Mouse (Mus musculus) retina, postnatal 1 day (tissue): ENCODE data around the gene Mat1a.

ENCODE experiments used
- DNase-seq: peaks from one replicate; pipeline ENCODE4 v3.0.0-alpha.2; 2012

The Mat1a gene

GRCm38 (mm10) chr14:41104853-41105444 is at the start of gene Mat1a:
Mat1a (plus strand) TSS chr14:41105035.
- DNase-seq: no peak

- DNase-seq: no peak
Measured at GRCm38 (mm10) chr14:41065168-41065567, 39.7 kb upstream of the Mat1a start.

DNA sequence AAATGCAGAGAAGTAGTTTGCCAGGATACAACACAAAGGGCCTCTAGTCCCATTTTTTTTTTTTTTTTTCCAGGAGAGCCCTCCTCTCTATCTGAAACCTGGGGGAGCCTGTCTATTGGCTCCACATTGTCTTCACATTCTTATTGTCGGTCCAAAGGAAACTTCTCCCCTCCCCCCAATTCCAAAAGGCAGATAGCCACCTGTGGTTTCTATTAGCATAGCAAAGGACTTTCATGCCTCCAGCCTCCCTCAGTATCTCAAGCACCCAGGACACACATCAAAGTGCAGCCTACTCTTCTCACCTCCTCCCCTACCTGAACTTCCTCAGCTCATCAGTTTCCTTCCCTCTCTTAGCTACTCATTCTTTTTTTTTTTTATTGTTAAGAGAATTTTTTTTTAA is 38.4 kb upstream of the Mat1a start:
- DNase-seq: no peak

DNA sequence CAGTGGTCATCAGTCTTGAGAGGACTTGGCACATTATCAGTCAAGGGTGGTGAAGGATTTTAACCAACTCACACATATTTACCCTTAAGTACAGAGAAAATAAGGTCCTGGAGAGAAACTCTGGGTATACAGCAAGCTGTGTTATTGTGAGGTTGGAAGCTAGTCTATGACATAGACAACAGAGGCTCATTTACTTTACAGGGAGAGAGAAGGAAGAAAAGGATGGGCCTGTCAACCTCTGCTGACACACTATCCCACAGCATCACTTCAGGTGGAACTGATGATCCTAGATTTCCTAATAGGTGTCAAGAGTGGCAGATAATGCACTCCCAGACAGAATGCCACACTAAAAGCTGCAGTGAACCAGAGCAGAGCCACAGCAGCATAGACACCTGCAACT is 35.7 kb upstream of the Mat1a start, which contains the start of gene Dydc2:
TSS of gene Dydc2 (minus strand) at position 101 of the 400 bp plus-strand sequence.
- DNase-seq: no peak

- no peak for DNase-seq
Measured at GRCm38 (mm10) chr14:41070343-41070742, 34.5 kb upstream of the Mat1a start.

DNA sequence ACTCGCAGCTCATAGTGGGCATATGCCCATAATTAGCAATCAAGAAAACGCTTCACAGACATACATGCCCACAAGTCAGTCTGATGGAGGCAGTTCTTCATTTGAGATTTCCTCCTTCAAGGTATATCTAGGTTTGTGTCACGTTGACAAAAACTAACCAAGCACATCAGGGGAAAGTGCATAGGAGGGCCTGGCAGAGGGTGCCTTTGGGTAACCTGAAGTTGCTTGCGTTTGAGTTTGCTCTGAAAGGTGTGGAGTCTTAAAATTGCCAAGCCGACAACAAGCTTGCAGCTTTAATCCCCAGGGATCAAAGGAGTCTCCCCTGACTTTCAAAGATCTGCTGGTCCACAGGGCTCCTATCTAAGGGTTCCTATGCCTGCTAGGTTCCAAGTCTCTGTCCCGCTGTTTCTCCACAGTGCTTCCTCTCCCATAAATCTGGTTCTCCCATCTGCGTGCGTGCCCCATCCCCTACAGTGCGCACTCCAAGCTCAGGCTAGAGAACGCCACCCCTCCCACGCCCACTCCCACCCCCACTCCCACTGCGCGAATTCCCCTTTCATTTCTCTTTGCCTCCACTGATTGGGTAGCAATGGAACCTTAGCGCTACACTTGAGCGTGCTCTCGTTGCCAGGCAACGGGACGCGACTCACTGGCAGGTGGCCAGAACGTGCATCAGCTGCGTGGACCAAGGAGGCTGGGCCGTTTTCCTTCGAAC is 32.4 kb upstream of the Mat1a start, which contains the start of gene Dydc1:
TSS of gene Dydc1 (plus strand) at position 683 of the 715 bp plus-strand sequence.
- DNase-seq: peak; percentile 92

DNA sequence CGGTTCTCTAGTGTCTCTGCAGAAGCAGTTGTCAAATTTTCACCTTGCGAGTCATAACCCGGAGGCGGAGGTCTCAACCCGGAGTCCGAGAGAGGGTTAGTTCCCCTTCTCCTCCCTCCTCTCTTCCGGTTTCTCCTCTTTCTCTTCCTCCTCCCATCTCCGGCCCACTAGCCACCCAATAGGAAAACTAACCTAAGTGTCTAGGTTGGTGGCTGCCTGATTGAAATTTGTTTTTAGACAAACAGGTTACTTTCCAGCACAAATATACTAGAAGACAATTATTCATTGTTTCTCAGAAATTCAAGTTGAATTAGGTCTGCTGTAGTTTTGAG is 31.9 kb upstream of the Mat1a start:
- DNase-seq: no peak

DNA sequence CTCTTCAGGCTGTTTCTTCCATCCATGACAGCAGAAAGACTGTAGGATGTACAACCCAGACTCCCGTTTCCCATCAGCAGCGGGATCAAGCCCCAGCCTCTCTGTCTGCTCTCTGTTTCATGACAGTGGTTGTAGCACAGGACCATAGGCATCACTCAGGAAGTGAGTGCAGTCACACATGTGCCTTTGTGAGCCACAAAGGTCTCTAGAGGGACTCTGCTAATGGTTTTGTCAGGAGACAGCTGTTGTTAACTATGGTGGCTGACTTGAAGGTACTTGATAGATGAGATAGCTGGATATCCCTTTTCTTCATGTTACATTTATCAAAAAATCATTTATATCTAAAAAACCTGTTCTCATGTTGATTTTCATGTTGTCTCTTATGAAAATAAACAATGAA is 22.4 kb upstream of the Mat1a start:
- no peak for DNase-seq

GRCm38 (mm10) chr14:41087509-41087908 is 17.3 kb upstream of the Mat1a start:
- peak; percentile 8 for DNase-seq

DNA sequence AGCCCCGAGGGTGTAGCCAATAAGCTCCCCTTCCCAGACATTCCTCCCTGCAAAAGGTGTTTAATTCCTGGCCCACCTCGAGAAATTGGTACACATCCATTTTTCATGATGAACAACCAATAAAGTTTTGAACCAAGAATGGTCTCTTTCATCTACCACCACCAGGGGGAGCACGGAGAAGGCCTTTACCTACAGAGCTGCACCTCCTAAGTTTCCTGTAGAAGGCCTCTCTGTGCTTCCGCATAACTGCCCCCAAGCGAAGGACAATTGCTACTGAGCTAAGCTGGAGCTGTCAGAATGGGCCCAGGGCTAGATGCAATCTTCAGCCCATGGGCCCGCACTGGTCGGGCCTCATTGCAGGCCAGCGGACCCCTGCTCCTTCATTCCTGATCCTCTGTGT is 14.1 kb upstream of the Mat1a start:
- DNase-seq: peak; percentile 37

GRCm38 (mm10) chr14:41094114-41094513 is 10.7 kb upstream of the Mat1a start:
- DNase-seq: peak; percentile 20

DNA sequence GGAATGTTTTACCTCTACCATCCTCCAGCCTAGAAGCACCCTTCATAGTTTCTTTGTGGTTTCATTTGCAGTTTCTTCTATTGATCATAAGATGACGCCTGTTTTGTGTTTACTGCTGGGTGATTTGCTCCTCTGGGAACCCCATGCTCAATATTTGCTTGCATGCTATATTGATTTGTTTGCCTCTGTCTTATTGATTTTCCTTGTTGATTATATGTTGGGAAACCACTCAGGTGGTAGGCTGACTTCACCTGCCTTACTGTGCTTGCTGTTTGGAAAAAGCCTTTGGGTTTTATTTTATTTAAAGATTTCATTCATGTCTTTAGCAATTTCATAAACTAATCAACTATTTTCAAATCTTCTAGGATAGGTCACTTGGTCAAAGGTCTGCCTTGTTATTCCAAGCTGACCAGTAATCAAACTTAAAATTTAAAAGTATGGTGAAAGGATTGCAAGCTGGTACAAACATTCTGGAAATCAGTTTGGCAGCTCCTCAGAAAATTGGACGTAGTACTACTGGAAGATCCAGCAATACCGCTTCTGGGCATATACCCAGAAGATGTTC is 8.5 kb upstream of the Mat1a start:
- no peak for DNase-seq

- DNase-seq: no peak
Measured at GRCm38 (mm10) chr14:41098726-41099125, 6.1 kb upstream of the Mat1a start.

- DNase-seq: no peak
Measured at GRCm38 (mm10) chr14:41100712-41101111, 4.1 kb upstream of the Mat1a start.

- DNase-seq: no peak
Measured at GRCm38 (mm10) chr14:41101242-41101641, 3.6 kb upstream of the Mat1a start.

DNA sequence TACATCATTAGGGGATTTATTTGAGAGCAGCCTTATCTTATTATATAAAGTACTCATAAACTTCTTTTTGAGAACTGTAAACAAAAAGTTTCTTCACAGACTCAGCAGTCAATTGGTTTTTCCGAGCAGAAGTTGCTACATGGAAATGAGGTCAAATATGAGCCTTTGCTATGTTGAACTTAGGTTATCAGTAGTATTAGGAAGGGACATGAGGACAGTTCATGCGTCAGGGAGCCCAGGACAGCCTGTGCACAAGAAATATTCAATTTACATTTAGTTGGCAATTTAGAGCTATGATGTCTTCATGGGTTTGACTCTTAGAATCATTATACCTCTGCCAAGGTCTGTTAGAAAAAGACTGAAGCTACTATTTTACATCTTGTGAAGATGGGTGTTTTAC is 2.6 kb upstream of the Mat1a start:
- DNase-seq: no peak

GRCm38 (mm10) chr14:41111031-41111668 is 6.3 kb downstream of the Mat1a start:
- no peak for DNase-seq

DNA sequence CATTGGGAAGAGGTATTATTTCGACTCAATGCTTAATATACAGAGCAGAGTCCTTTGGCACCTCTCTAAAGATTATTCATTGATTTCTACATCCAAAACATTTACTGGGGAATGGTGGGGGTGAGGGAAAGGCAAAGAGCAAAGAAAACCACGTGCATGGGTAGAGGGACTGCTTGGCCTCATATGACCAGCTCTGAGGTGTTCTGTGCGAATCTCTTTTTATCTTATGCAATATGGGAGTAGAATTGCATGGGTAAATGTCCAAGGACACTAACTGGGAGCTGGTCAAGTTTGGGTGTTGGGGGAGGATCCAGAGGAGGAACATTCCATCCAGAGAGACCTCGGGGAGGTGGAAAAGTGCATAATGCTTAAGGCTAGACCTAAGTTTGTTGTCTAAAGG is 8.1 kb downstream of the Mat1a start:
- DNase-seq: no peak

GRCm38 (mm10) chr14:41116271-41116670 is 11.4 kb downstream of the Mat1a start:
- DNase-seq: no peak

GRCm38 (mm10) chr14:41124683-41125082 is 19.8 kb downstream of the Mat1a start:
- no peak for DNase-seq

DNA sequence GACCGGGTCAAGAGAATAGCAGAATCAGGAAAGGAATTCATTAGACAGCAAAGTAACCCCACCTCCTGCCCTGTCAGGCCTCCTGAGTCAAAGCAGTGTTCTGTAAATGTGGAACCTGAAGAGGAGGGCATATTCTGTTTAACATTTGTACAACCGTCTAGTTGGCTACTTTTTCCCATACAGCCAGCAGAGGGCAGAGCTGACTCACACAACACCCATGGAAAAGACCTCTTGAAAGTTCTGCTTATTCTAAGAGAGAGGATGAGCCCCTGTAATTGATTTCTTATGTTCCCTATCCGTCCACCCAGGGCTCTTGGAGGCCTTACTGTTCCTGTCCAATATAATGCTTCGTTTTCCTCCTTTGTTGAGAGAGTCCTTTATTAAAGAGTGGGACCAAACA is 23.2 kb downstream of the Mat1a start:
- peak; percentile 36 for DNase-seq

- DNase-seq: no peak
Measured at GRCm38 (mm10) chr14:41131540-41131939, 26.7 kb downstream of the Mat1a start, which contains the start of gene Sftpa1. Sftpa1 (plus strand) TSS chr14:41131782.

GRCm38 (mm10) chr14:41137006-41137405 is 32.2 kb downstream of the Mat1a start:
- no peak for DNase-seq

DNA sequence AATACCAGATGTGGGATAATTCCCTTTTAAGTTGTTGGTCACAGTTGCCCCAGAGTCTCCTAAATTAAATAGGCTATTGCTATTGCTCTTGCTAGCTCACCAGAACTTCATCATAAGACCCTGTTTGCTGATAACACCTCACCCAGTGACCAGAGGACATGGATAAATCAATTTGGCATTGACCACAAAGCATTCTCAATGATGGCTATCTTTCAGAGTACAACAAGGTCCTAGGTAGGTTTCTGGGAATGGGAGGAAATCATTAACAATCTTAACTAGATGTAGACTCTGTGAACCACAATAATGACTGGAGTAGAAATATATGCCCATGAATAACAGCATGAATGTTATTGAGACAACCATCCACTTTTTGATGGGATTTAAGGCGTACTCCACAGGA is 35.9 kb downstream of the Mat1a start:
- DNase-seq: no peak
